Mouse (Mus musculus) erythroblast, embryonic 14.5 days (primary cell): ENCODE data around the gene Ccnyl1. TPM values are rescaled to one million over a fixed set of nuclear protein-coding genes. Genes with fewer than 3 reads are reported as not detected.

ENCODE experiments used
- H3K27me3 ChIP-seq: 2 replicates; pipeline ENCODE4 v1.6.1; 2012; ENCODE audit warnings: inconsistent platforms; ENCODE audit not compliant: control insufficient read depth
- H3K36me3 ChIP-seq: 2 replicates; pipeline ENCODE4 v1.6.1; 2012; ENCODE audit warnings: mild to moderate bottlenecking, inconsistent platforms; ENCODE audit not compliant: control insufficient read depth
- H3K4me1 ChIP-seq: 2 replicates; pipeline ENCODE4 v1.6.1; 2012; ENCODE audit warnings: inconsistent platforms; ENCODE audit not compliant: control insufficient read depth
- H3K4me3 ChIP-seq: replicated peaks from 2 replicates; pipeline ENCODE3; 2012; ENCODE audit warnings: moderate library complexity, mild to moderate bottlenecking, inconsistent platforms
- H3K9me3 ChIP-seq: 2 replicates; pipeline ENCODE4 v1.6.1; 2012; ENCODE audit warnings: low read length, inconsistent platforms, mixed read lengths; ENCODE audit not compliant: control insufficient read depth
- GATA1 ChIP-seq: IDR thresholded peaks from 2 replicates; pipeline ENCODE4 v1.6.1; 2012; ENCODE audit warnings: low read length, inconsistent platforms, mixed read lengths
- TAL1 ChIP-seq: IDR thresholded peaks from 3 replicates; pipeline ENCODE4 v1.6.1; 2012; ENCODE audit warnings: low read length, inconsistent platforms, mixed read lengths
- polyA plus RNA-seq: library from polyadenylated mRNA; stranded (reverse); fragments of >175 nt; gene quantifications from 2 replicates; pipeline ENCODE4 v1.2.3, GENCODE M21; 2012

The Ccnyl1 gene
- polyA plus RNA-seq, 1 experiment: 1.3 TPM

DNA sequence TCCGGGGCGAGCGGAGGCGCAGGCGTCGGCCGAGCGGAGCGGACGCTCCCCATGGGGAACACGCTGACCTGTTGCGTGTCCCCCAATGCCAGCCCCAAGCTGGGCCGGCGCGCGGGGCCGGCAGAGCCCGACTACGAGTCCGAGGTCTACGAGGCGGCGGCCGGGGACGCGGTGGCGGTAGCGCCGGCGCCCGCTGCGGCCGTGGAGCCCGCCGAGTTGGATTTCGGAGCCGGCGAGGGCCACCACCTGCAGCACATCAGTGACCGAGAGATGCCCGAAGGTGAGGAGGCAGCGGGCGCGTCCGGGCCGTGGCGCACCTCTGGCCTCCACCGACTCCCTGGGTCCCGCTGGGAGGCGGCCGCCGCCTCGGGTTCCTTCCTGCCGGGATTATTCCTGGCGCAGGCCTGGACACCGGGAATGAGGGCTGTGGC is 881 bp downstream of the Ccnyl1 start:
- Histone ChIP-seq H3K4me3 (peak overlapping the region; percentile 92), H3K9me3 (no peaks in the 10 kb centered on the region), H3K4me1 (peaks cover 36% of the 10 kb centered on the region), H3K27me3 (peaks cover 20% of the 10 kb centered on the region), H3K36me3 (peaks cover 5% of the 10 kb centered on the region)
- no peak for TF ChIP-seq TAL1
- TF ChIP-seq GATA1: no peak

DNA sequence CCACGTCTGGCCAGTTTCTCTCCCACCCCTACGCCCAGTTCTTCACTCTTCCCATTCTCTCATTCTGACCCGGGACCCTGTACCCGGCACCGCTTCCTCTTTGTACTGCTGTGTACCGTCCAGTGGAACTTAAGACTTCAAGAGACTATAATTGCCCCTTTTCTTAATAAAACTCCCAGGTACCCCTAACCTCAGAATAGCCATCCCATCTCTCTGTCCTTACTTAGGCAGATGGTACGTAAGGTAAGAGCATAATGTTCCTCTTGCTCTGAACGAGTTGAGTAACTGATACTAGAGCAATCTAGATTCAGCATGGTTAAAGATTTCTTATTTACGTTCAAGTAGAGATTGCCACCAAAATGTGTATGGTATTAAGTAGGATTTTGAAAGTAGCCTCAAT is 1.3 kb downstream of the Ccnyl1 start:
- Histone ChIP-seq H3K4me3 (peak overlapping the region; percentile 92), H3K27me3 (peaks cover 20% of the 10 kb centered on the region), H3K9me3 (no peaks in the 10 kb centered on the region), H3K4me1 (peaks cover 36% of the 10 kb centered on the region), H3K36me3 (peaks cover 5% of the 10 kb centered on the region)
- TF ChIP-seq GATA1 (no peak), TAL1 (no peak)

DNA sequence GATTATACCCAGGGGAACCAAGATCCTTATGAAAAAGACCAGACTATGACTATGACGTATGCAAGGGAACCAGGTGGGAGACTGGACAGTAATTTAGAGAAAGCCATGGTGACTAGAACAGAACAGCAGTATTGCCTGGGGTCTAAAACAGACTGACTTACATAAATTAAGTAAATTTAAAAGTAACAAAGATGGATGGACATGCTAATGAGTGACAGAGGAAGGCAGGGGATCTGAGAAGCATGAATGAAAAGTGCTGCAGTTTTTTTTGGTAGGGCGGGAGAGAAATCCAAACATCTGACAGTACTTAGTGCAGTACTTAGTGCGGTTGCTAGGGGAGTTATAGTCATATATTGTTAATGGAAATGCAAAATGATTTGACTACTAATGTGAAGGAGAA is 4.9 kb downstream of the Ccnyl1 start:
- TF ChIP-seq GATA1: no peak
- no peak for TF ChIP-seq TAL1
- Histone ChIP-seq H3K4me1 (peaks cover 15% of the 10 kb centered on the region), H3K36me3 (no peaks in the 10 kb centered on the region), H3K27me3 (peaks cover 20% of the 10 kb centered on the region), H3K9me3 (no peaks in the 10 kb centered on the region), H3K4me3 (no peak overlapping the region)

DNA sequence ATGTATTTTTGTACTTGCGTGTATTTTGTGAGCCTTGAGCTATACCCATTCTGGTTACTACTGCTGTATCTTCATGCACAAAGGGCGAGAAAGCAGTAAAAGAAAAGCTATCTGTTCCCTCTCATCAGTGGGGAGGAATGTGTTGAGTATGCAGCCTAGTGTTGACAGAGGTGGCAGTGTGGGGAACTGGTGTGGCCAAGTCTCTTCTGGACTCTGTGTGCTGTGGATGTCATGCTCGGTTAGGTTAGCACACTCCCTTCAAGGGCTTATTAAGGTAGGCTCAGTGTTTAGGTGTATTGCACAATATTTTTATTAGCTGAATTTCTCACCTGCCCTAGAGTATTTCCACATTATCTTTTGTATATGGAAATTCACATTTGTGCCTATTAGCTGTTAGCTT is 11.5 kb downstream of the Ccnyl1 start:
- Histone ChIP-seq H3K9me3 (no peaks in the 10 kb centered on the region), H3K27me3 (no peaks in the 10 kb centered on the region), H3K4me3 (no peak overlapping the region), H3K4me1 (peaks cover 20% of the 10 kb centered on the region), H3K36me3 (peaks cover 11% of the 10 kb centered on the region)
- TF ChIP-seq GATA1 (no peak), TAL1 (no peak)

DNA sequence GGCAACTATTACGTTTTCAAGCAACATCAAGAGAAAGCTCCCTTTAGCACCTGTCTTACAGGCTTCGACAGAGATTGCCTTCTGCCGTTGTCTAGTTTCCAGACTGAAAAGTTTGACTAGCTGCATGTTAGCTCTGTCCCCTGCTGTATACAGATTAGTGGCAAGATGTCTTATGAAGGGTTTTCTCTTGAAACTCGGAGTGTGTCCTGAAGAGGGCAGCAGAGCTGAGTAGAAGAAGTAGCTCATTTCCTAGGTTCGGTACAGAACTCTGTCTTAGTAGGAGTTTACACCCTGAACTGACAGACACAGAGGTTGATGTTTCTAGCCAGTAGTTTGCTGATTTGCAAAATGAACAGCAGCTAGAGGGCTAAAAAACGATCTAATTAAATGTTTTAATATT is 15.0 kb downstream of the Ccnyl1 start:
- H3K4me1 ChIP-seq: peaks cover 33% of the 10 kb centered on the region
- no peak for TF ChIP-seq GATA1
- no peak for TF ChIP-seq TAL1
- no peak overlapping the region for H3K4me3 ChIP-seq
- no peaks in the 10 kb centered on the region for H3K9me3 ChIP-seq
- no peaks in the 10 kb centered on the region for H3K27me3 ChIP-seq
- peaks cover 13% of the 10 kb centered on the region for H3K36me3 ChIP-seq

DNA sequence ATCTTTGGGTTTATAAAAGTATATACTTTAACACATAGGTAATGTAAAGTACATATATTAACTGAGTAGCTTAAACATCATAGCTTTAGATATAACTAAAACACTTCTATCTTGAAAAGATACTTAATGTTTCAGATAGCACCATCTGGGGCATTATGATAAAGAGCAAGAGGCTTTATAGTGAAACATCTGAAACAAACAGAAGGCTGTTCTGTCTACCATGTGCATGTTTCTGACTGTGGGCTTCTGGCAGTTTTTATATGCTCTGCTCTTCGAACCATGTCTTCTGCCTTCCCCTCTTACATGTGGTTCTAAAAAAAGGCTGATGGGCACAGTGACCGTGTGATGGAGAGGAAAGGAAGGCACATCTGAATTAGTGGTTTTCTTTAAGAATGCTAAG is 16.4 kb downstream of the Ccnyl1 start:
- H3K4me1 ChIP-seq: peaks cover 33% of the 10 kb centered on the region
- no peaks in the 10 kb centered on the region for H3K27me3 ChIP-seq
- H3K9me3 ChIP-seq: no peaks in the 10 kb centered on the region
- TF ChIP-seq GATA1 (no peak), TAL1 (no peak)
- peaks cover 10% of the 10 kb centered on the region for H3K36me3 ChIP-seq
- no peak overlapping the region for H3K4me3 ChIP-seq

DNA sequence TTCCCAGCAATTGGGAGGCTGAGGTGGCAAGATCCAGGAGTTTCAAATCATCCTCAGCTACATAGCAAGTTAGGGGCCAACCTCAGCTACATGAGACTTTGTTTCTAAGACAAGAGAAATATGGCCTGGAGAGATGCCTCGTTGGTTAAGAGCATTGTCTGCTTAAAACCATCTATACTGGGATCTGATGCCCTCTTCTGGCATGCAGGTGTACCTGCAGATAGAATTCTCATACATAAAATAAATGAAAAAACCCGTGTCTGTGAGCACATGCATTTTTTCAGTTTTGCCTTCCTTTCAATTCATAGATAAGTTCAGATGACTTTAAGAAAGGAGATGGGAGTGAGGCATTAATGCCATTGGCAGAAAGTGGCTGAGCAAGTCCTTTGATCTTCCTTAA is 19.6 kb downstream of the Ccnyl1 start:
- Histone ChIP-seq H3K4me3 (no peak overlapping the region), H3K27me3 (no peaks in the 10 kb centered on the region), H3K9me3 (no peaks in the 10 kb centered on the region), H3K4me1 (peaks cover 34% of the 10 kb centered on the region), H3K36me3 (peaks cover 11% of the 10 kb centered on the region)
- TF ChIP-seq TAL1 (no peak), GATA1 (no peak)

DNA sequence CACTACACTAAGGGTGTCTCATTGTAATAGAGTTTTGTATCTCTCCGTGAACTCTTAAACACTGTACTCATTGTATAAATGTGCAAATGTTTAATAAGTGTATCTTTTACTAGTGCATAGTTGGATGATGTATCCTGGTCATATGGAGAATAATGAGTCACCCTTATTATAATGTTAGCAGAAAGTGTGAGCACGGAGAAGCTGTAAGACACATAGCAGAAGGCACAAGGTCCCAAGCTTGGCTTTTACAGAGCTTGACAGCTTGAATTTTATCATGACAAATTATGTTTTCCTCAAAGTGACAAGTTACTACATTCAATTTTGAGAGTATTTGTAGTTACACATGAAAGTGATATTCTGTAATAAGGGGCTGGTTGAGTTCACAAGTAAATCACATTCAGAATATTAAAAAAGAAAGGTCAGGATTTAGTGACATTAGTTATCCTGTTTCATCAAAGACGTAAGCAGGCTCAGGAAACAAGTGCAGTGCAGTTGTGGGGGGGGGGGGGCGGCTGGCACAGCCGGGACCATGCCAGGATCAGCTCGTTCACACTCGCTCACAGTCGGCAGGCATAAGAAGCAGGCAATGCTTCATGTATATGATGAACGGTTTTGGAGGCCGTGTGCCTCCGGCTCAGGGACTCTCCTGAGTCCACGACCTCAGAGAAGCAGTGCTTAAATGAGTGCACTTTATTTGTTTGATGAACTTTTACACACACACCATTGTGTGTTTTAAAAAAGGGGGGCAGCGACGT is 21.9 kb downstream of the Ccnyl1 start:
- peaks cover 22% of the 10 kb centered on the region for H3K4me1 ChIP-seq
- no peak overlapping the region for H3K4me3 ChIP-seq
- peaks cover 18% of the 10 kb centered on the region for H3K36me3 ChIP-seq
- no peaks in the 10 kb centered on the region for H3K27me3 ChIP-seq
- H3K9me3 ChIP-seq: no peaks in the 10 kb centered on the region
- TF ChIP-seq TAL1 (no peak), GATA1 (no peak)

DNA sequence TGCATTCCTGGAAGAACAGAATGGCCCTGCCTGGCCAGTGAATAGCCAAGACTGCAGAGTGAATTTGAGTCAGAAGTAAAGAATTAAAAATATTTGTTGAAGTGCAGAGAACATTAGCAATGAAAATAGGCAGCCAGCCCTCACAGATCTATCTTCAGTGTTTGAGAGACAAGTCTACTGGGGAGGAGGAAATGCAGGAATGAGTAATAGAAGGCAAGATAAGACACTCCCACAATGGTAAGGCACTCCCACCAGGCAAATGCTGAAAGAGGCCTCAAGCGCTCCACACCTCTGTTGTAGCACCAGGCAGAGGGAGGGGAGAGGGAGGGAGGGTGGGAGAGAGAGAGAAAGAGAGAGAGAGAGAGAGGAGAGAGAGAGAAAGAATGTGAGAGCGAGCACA is 25.2 kb downstream of the Ccnyl1 start:
- Histone ChIP-seq H3K4me3 (no peak overlapping the region), H3K27me3 (no peaks in the 10 kb centered on the region), H3K36me3 (peaks cover 25% of the 10 kb centered on the region), H3K9me3 (no peaks in the 10 kb centered on the region), H3K4me1 (peaks cover 13% of the 10 kb centered on the region)
- TF ChIP-seq GATA1 (no peak), TAL1 (no peak)
